Mouse (Mus musculus) forebrain, embryonic 13.5 days (tissue): ENCODE measurements around the gene Slc25a39. TPM values are rescaled to one million over a fixed set of nuclear protein-coding genes. Genes with fewer than 3 reads are reported as not detected.
A peak's percentile ranks its signal among the peaks of the same experiment; 100 is the strongest.

ENCODE experiments used
- ATAC-seq: fragments of 200-750 bp; cut with Nextera tagmentation; 2 replicates; pipeline ENCODE4 v1.8.0; 2017
- H3K27ac ChIP-seq: fragments of 300-500 bp; sonication (generic); 2 replicates; pipeline ENCODE4 v1.5.1; 2015; ENCODE audit warnings: inconsistent platforms, mild to moderate bottlenecking, moderate library complexity
- H3K27me3 ChIP-seq: fragments of 300-500 bp; sonication (generic); 2 replicates; pipeline ENCODE4 v1.6.1; 2015; ENCODE audit warnings: mild to moderate bottlenecking, inconsistent platforms
- H3K36me3 ChIP-seq: fragments of 300-500 bp; sonication (generic); 2 replicates; pipeline ENCODE4 v1.6.1; 2015; ENCODE audit warnings: mild to moderate bottlenecking, inconsistent platforms; ENCODE audit not compliant: poor library complexity, severe bottlenecking
- H3K4me1 ChIP-seq: fragments of 300-500 bp; sonication (generic); 2 replicates; pipeline ENCODE4 v1.6.1; 2015; ENCODE audit warnings: inconsistent platforms
- H3K4me2 ChIP-seq: fragments of 300-500 bp; sonication (generic); 2 replicates; pipeline ENCODE4 v1.6.1; 2015; ENCODE audit warnings: inconsistent platforms, mild to moderate bottlenecking, moderate library complexity
- H3K4me3 ChIP-seq: fragments of 300-500 bp; sonication (generic); 2 replicates; pipeline ENCODE4 v1.5.1; 2015; ENCODE audit warnings: mild to moderate bottlenecking, inconsistent platforms
- H3K9ac ChIP-seq: fragments of 300-500 bp; sonication (generic); 2 replicates; pipeline ENCODE4 v1.6.1; 2015; ENCODE audit warnings: mild to moderate bottlenecking, inconsistent platforms
- H3K9me3 ChIP-seq: fragments of 300-500 bp; sonication (generic); replicated peaks from 2 replicates; pipeline ENCODE4 v1.6.1; 2016; ENCODE audit warnings: inconsistent platforms
- WGBS: fragments of 180-500 bp; shearing (Covaris S2); methylation state at CpG from one replicate; pipeline ENCODE4 v1.1.7; 2015; 5-methylcytosine and 5-hydroxymethylcytosine counted together
- polyA plus RNA-seq: library from polyadenylated mRNA; unstranded; fragments of >200 nt; fragmentation: Nextera tagmentation; extraction: Ambion mirVana; gene quantifications from 2 replicates; pipeline ENCODE4 v1.2.1, GENCODE M21; 2015

Slc25a39 gene
- polyA plus RNA-seq, 1 experiment from 2014 or later, result 159 TPM

DNA sequence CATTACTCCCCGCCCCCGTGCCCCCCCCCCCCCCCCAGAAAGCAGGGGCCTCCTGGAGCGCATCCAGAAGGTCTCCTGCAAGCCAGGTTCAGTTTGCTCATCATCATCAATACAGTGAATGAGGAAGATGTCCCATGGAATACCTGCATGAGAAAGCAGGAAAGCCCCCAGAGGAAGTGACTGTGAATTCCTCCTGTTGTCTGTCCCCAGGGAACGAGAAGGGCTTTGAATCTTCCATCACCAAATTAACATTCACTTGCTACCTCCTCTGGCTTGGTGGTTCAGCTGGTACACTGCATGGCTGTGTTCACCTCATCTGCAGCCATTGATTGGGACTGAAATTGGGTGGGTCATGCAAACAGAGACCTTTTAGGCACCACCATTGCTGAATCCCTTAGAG is 22.7 kb downstream of the Slc25a39 start:
- Histone ChIP-seq H3K9me3 (no peaks in the 10 kb centered on the region), H3K4me1 (no peaks in the 10 kb centered on the region), H3K4me3 (no peak overlapping the region), H3K9ac (no peak overlapping the region), H3K27me3 (no peaks in the 10 kb centered on the region), H3K27ac (no peak overlapping the region), H3K36me3 (no peaks in the 10 kb centered on the region), H3K4me2 (no peak overlapping the region)
- 53% methylated on average over 4 of the region's 4 CpGs for WGBS
- no peak for ATAC-seq

DNA sequence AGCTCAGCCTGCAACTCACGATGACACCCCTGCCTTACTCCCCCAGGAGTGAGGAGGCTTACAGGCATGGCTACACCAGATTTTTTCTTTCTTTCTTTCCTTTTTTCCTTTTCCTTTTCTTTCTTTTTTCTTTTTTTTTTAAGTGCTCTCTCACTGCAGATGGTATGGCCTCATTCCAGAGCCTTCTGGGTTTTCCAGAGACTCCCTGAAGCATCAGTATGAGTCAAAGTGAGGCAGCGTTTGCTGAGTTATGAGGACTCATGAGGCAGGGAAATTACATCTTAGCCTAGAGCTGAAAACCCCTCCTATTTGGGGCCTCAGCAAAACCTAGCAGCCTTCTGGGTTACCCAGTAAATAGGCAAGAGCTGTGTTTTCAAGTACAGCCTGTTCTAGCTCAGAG is 23.3 kb downstream of the Slc25a39 start:
- Histone ChIP-seq H3K9me3 (no peaks in the 10 kb centered on the region), H3K9ac (no peak overlapping the region), H3K4me2 (no peak overlapping the region), H3K27me3 (no peaks in the 10 kb centered on the region), H3K27ac (no peak overlapping the region), H3K36me3 (no peaks in the 10 kb centered on the region), H3K4me1 (no peaks in the 10 kb centered on the region), H3K4me3 (no peak overlapping the region)
- WGBS, result 81% methylated on average over 2 of the region's 2 CpGs
- ATAC-seq, result no peak

DNA sequence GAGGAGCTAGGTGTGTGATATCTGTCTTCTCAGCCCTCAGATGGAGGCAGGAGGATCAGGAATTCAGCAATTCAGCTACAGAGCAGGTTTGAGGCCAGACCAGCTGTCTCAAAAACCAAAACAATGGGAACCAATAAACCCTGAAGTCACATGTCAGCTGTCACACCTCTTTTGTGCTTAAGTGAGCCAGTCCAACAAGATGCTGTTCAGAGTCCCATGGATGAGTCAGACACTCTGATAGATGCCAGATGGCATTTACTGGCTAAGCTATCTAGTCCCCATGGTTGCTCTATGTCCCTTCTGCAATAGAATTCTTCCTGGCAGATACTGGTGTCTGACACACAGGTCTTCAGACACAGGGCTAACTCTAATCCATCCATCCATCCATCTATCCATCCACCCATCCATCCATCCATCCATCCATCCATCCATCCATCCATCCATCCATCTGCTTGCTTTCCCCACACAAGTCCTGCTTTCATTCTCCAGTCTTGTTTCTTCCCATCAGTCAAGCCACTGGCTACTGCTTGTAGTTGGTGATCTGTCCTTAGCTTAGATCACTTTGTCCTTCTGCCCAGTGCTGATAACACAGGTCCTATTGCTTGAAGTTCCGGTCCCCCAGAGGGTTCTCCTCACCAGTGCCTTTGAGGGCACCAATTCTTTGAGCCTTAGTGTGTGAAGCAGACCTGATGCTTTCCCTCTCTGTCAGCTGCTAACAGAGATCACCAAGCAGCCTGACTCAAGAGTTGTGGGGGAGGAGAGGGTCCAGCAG is 24.2 kb downstream of the Slc25a39 start:
- no peaks in the 10 kb centered on the region for H3K4me1 ChIP-seq
- no peaks in the 10 kb centered on the region for H3K36me3 ChIP-seq
- 0 out of 2 replicates have a peak, but pooled peaks cover 5% of the 10 kb centered on the region for H3K9me3 ChIP-seq
- no peak overlapping the region for H3K27ac ChIP-seq
- no peak overlapping the region for H3K9ac ChIP-seq
- H3K27me3 ChIP-seq, result no peaks in the 10 kb centered on the region
- no peak for ATAC-seq
- WGBS, result 94% methylated on average over 1 of the region's 1 CpGs
- no peak overlapping the region for H3K4me3 ChIP-seq
- no peak overlapping the region for H3K4me2 ChIP-seq

DNA sequence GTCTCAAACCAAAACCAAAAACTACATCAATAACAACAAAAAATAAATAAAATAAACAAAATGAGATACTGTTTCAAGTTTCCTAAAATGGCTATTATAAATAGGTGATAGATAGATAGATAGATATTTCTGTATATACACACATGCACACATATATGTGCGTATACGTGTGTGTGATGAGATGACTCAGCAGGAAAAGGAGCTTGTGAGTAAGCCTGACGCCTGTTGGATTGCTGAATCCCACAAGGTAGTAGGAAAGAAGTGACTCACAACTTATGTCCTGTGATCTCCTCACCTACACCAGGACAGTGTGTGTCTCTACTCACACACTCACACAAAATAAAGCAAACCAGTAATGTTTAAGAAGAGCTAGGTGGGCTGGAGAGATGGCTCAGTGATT is 25.0 kb downstream of the Slc25a39 start:
- Histone ChIP-seq H3K9ac (no peak overlapping the region), H3K9me3 (0 out of 2 replicates have a peak, but pooled peaks cover 5% of the 10 kb centered on the region), H3K36me3 (no peaks in the 10 kb centered on the region), H3K4me2 (no peak overlapping the region), H3K27ac (no peak overlapping the region), H3K4me3 (no peak overlapping the region), H3K27me3 (no peaks in the 10 kb centered on the region), H3K4me1 (no peaks in the 10 kb centered on the region)
- ATAC-seq, result no peak
- 84% methylated on average over 3 of the region's 3 CpGs for WGBS

DNA sequence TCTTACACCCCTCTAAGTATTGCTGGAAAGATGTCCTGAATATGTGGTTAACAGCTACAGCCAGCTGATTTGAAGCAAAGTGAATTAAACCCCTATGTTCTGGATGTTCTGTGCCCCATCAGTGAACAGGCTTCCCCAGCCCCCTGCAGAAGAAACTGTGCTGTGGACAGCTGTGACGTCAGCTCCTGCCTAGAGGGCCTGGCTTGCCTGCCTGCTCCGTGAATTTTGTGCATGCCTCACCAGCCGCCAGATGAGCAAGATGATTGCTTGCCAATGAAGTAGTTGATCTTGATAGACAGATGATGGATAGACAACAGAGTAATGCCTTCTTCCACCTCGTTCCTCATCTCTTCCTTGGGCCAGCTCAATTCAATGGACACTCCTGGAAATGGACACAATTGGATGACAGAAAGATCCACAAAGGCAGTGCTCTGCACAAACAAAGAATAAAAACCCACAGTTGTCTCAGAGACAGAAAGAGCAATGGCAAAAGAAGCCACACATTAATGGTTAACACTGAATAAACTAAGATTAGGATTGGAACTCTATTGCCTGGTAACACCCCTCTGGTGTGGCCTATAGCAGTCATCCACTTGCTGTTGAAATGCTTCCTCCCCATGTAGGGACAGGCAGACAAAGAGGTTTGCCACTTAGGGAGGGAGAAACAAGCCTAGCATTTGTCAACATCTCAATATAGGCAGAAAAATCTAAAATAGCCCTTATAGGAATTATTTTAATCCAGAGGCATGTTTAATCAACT is 26.2 kb downstream of the Slc25a39 start:
- no peak overlapping the region for H3K9ac ChIP-seq
- H3K27ac ChIP-seq, result no peak overlapping the region
- no peaks in the 10 kb centered on the region for H3K27me3 ChIP-seq
- H3K4me2 ChIP-seq, result no peak overlapping the region
- H3K36me3 ChIP-seq, result no peaks in the 10 kb centered on the region
- peaks cover 2% of the 10 kb centered on the region for H3K4me1 ChIP-seq
- no peak overlapping the region for H3K4me3 ChIP-seq
- no peak for ATAC-seq
- WGBS, result 49% methylated on average over 4 of the region's 4 CpGs
- H3K9me3 ChIP-seq, result 0 out of 2 replicates have a peak, but pooled peaks cover 5% of the 10 kb centered on the region

DNA sequence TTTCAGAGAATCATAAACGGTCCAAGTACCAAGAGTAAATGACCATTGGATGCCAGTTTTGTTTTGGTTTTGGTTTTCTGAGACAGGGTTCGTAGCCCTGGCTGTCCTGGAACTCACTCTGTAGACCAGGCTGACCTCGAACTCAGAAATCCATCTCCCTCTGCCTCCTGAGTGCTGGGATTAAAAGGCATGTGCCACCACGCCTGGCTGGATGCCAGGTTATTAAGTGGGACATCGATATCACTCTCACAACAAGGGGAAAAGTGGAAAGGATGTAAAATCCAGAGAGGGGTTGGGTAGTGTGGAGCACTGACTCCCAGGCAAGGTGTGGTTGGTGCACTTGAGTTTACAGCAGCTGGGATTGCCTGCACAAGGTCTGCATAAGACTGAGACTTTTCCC is 27.7 kb downstream of the Slc25a39 start:
- H3K9ac ChIP-seq, result no peak overlapping the region
- peaks cover 16% of the 10 kb centered on the region for H3K4me1 ChIP-seq
- 80% methylated on average over 5 of the region's 5 CpGs for WGBS
- no peak overlapping the region for H3K4me3 ChIP-seq
- H3K27me3 ChIP-seq, result no peaks in the 10 kb centered on the region
- ATAC-seq, result no peak
- H3K36me3 ChIP-seq, result no peaks in the 10 kb centered on the region
- H3K9me3 ChIP-seq, result 0 out of 2 replicates have a peak, but pooled peaks cover 5% of the 10 kb centered on the region
- H3K27ac ChIP-seq, result no peak overlapping the region
- H3K4me2 ChIP-seq, result no peak overlapping the region

DNA sequence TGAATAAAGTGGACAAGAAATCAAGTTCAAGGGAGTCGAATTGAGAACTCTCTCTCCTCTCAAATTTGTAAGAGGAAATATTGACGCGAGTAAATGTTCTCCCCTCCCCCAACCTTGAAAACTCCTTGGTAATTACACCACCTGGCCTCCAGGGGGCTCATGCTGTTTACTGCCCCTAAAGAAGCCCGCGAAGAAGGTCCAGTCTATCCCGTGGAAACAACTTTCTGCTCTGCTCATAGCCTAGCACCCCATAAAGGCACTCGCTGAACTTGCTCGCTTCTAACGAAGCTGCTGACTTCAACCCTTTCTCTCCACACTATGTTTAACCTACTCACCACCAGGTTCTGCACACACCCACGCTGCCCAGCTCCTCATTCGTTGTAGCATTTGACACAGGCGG is 30.6 kb downstream of the Slc25a39 start:
- Histone ChIP-seq H3K4me2 (no peak overlapping the region), H3K9me3 (0 out of 2 replicates have a peak, but pooled peaks cover 5% of the 10 kb centered on the region), H3K4me3 (no peak overlapping the region), H3K9ac (no peak overlapping the region), H3K27me3 (no peaks in the 10 kb centered on the region), H3K4me1 (peaks cover 18% of the 10 kb centered on the region), H3K36me3 (no peaks in the 10 kb centered on the region), H3K27ac (no peak overlapping the region)
- WGBS, result 69% methylated on average over 12 of the region's 12 CpGs
- ATAC-seq, result no peak

DNA sequence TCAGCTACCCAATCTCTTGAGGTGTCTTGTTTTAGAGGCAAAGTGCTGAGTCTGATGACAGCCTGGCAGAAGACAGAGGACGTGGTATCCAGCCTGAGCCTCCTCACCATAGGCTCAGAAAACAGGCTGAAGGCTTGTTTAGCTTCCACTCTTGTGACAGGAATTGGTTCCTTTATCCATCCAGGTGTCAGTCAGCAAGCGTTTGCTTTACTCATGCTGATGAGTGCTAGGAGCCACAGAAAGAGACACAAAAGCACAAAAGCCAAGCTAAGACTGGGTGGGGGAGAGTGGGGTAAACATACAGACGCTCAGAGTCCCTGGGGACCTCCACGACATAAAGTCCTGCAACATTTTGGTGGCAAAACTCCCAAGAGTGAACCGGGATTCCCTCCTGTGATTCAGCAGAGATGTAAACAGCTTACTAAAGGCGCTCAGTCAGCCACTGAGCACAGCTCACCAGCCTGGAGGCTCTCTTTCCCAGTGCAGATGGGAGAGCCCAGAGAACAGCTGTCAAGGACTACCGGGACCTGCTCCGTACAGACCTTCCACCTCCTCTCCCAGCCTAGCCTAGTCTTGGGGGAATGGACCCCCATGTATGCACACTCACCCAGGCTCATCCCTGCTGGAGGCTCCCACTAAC is 31.4 kb downstream of the Slc25a39 start:
- Histone ChIP-seq H3K4me3 (no peak overlapping the region), H3K27ac (0 out of 2 replicates have a peak overlapping the region, but pooled peaks have one; percentile 5), H3K4me1 (peaks cover 18% of the 10 kb centered on the region), H3K27me3 (no peaks in the 10 kb centered on the region), H3K9me3 (0 out of 2 replicates have a peak, but pooled peaks cover 5% of the 10 kb centered on the region), H3K9ac (peak overlapping the region; percentile 47), H3K36me3 (no peaks in the 10 kb centered on the region), H3K4me2 (peak overlapping the region; percentile 53)
- WGBS, result 10% methylated on average over 8 of the region's 8 CpGs
- no peak for ATAC-seq

DNA sequence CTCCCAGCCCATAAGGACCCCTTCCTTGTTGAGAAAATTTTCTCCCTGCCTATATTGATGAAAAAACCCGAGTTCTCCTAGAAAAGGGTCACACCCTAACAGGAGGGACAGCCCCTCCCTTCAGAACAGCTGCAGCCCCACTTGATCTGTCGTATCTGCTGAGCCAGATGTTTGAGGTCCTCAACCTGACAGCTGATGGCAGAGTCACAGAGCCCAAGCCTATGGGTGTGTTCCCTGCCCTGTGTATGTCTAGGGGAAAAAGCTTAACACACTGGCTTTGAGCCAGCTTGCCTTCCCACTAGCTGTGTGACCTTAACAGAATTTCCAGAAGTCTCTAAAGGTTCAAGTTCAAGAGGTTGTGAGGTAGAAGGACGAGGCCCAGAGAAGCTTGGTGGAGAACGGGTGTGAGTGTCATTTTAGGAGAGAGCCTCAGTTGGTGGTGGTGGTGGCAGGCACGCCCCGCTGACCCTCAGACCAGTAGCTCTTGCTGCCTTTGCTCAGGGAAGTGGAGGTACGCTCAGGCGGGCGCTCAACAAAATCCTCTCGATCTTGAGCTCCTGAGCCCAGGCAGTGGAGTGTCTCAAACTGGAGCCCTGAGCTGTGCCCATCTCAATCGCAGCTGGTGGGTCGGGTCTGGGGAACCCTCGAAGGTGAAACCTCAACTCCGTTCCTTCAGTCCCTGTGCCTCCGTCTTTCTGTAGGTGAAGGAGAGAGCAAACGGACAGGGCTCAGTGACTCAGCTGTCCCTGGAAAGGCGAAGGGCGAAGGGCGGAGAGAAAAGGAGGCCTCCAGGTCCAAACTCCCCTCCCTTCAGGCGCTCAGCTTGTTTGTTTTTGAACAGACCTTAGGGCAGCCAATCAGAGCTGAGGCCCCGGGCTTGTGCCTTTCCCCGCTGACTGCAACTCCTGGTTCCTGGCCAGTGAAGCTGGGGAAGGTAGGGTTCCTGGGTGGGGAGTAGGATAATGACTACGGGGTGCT is 32.3 kb downstream of the Slc25a39 start:
- H3K27ac ChIP-seq, result 0 out of 2 replicates have a peak overlapping the region, but pooled peaks have one; percentile 5
- no peak overlapping the region for H3K4me3 ChIP-seq
- H3K4me1 ChIP-seq, result peaks cover 18% of the 10 kb centered on the region
- H3K9ac ChIP-seq, result peak overlapping the region; percentile 47
- no peak for ATAC-seq
- no peaks in the 10 kb centered on the region for H3K27me3 ChIP-seq
- peak overlapping the region; percentile 53 for H3K4me2 ChIP-seq
- no peaks in the 10 kb centered on the region for H3K36me3 ChIP-seq
- WGBS, result 7% methylated on average over 23 of the region's 23 CpGs
- 0 out of 2 replicates have a peak, but pooled peaks cover 5% of the 10 kb centered on the region for H3K9me3 ChIP-seq

DNA sequence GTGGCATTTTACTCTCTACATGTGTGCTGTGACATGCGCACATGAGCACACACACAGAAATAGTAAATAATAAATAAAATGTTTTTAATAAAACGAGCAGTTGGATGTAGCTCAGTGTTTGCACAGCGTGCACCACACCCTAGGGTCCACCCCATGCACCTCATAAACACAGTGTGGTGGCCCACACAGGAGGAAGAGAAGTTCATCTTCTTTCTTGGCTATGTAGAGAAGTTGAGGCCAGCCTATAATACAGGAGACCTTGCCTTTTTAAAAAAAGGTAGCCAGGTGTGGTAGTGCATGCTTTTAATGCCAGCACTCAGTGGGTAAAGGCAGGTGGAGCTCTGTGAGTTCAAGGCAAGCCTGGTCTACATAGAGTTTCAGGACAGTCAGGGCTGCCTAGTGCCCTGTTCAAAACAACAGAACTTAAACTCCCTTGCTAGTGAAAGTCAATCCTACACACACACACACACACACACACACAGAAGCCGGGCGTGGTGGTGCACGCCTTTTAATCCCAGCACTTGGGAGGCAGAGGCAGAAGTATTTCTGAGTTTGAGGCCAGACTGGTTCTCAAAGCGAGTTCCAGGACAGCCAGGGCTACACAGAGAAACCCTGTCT is 33.5 kb downstream of the Slc25a39 start:
- Histone ChIP-seq H3K4me3 (no peak overlapping the region), H3K36me3 (no peaks in the 10 kb centered on the region), H3K4me2 (no peak overlapping the region), H3K27me3 (no peaks in the 10 kb centered on the region), H3K27ac (no peak overlapping the region), H3K9me3 (0 out of 2 replicates have a peak, but pooled peaks cover 5% of the 10 kb centered on the region), H3K9ac (no peak overlapping the region), H3K4me1 (peaks cover 18% of the 10 kb centered on the region)
- WGBS, result 84% methylated on average over 7 of the region's 7 CpGs
- no peak for ATAC-seq

DNA sequence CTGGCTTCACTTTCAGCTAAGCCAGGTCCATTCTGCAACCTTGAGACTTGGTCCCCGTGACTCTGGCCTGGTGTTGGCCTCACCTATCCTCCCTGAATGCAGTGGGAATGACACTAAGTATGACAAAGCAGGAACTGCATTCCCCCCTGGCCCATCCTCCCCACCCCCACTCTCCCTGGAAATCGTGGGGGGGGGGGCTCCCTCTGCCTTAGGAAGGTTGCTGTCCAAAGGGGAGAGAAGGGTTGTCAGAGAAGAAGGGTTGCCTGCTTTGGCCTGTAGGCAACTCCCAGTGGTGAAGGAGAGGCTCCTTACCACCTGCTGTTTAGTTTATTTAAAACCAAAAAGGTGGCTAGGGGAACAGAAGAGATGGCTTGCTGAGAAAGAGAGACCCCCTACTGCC is 34.1 kb downstream of the Slc25a39 start:
- Histone ChIP-seq H3K4me2 (no peak overlapping the region), H3K4me1 (peaks cover 18% of the 10 kb centered on the region), H3K27me3 (no peaks in the 10 kb centered on the region), H3K36me3 (no peaks in the 10 kb centered on the region), H3K9me3 (0 out of 2 replicates have a peak, but pooled peaks cover 1% of the 10 kb centered on the region), H3K4me3 (no peak overlapping the region), H3K9ac (no peak overlapping the region), H3K27ac (no peak overlapping the region)
- ATAC-seq, result no peak
- whole genome bisulfite sequencing, result 44% methylated on average over 2 of the region's 2 CpGs
